11 mouse cellular contexts compared by ENCODE assay signal in genomic region chr11:55791195-55791865, GRCm38 (mm10).
DNase-seq lines count a peak whose midpoint lies in the region; ATAC-seq lines count a peak whose summit lies in the region.
"Had no signal": no experiment of that assay in that cellular context is flagged by ENCODE, and none has a peak within 500 bp of the region (broad histone marks: within the 10 kb centered on the region; RNA-seq: fewer than 3 reads in every experiment).

No protein-coding gene starts in this region.

- H3K4me3 ChIP-seq in hindbrain, embryonic 11.5 days (ENCODE audit: low read depth, low read length) = no peak overlapping the region
- no peak overlapping the region for H3K4me3 ChIP-seq in midbrain, embryonic 15.5 days
- no peak overlapping the region for H3K4me3 ChIP-seq in intestine, embryonic 15.5 days (replicated peaks)
- H3K4me3 ChIP-seq: heart, embryonic 15.5 days; stomach, embryonic 15.5 days had no signal

- H3K9me3 ChIP-seq in hindbrain, embryonic 11.5 days (ENCODE audit: control insufficient read depth, low read length) = no peaks in the 10 kb centered on the region
- H3K9me3 ChIP-seq in midbrain, embryonic 15.5 days = no peaks in the 10 kb centered on the region
- H3K9me3 ChIP-seq in intestine, embryonic 15.5 days = no peaks in the 10 kb centered on the region
- H3K9me3 ChIP-seq: heart, embryonic 15.5 days; stomach, embryonic 15.5 days had no signal

- no peak overlapping the region for H3K9ac ChIP-seq in hindbrain, embryonic 11.5 days (ENCODE audit: low read depth, low read length)
- H3K9ac ChIP-seq in midbrain, embryonic 15.5 days = no peak overlapping the region
- no peak overlapping the region for H3K9ac ChIP-seq in intestine, embryonic 15.5 days
- H3K9ac ChIP-seq: heart, embryonic 15.5 days; stomach, embryonic 15.5 days had no signal

- 0 out of 2 replicates have a peak overlapping the region, but pooled peaks have one; percentile 11 for H3K4me2 ChIP-seq in hindbrain, embryonic 11.5 days (replicated peaks; ENCODE audit: low read depth, low read length)
- peak overlapping the region; percentile 8; the same call in 1 of the 2 replicates for H3K4me2 ChIP-seq in midbrain, embryonic 15.5 days
- no peak overlapping the region for H3K4me2 ChIP-seq in intestine, embryonic 15.5 days (replicated peaks)
- H3K4me2 ChIP-seq: heart, embryonic 15.5 days; stomach, embryonic 15.5 days had no signal

- intact Hi-C loops in gastrocnemius, postnatal 14 days (cut with DNase I; ENCODE audit: low total_unique reads) = no loop called here

- WGBS in hindbrain, embryonic 11.5 days = 15% methylated on average over 8 of the region's 8 CpGs
- WGBS in midbrain, embryonic 15.5 days = 10% methylated on average over 8 of the region's 8 CpGs
- WGBS in intestine, embryonic 15.5 days = 20% methylated on average over 8 of the region's 8 CpGs

- ATAC-seq in frontal cortex, adult (ENCODE audit: low TSS enrichment) = no peak
- peak; percentile 90 for ATAC-seq in hindbrain, embryonic 11.5 days (ENCODE audit: low FRiP score)
- ATAC-seq in midbrain, embryonic 15.5 days (replicated peaks) = peak; percentile 80
- ATAC-seq in intestine, embryonic 15.5 days = no peak
- ATAC-seq: lung, postnatal 0 days had no signal

- no peaks in the 10 kb centered on the region for H3K36me3 ChIP-seq in hindbrain, embryonic 11.5 days (ENCODE audit: control insufficient read depth, insufficient read depth, low read length)
- no peaks in the 10 kb centered on the region for H3K36me3 ChIP-seq in midbrain, embryonic 15.5 days (replicated peaks)
- H3K36me3 ChIP-seq in intestine, embryonic 15.5 days = no peaks in the 10 kb centered on the region
- H3K36me3 ChIP-seq: heart, embryonic 15.5 days; stomach, embryonic 15.5 days had no signal

- H3K4me1 ChIP-seq in hindbrain, embryonic 11.5 days (replicated peaks; ENCODE audit: control insufficient read depth, insufficient read depth, low read length) = peaks cover 8% of the 10 kb centered on the region
- peaks cover 11% of the 10 kb centered on the region for H3K4me1 ChIP-seq in midbrain, embryonic 15.5 days
- no peaks in the 10 kb centered on the region for H3K4me1 ChIP-seq in intestine, embryonic 15.5 days (replicated peaks)
- H3K4me1 ChIP-seq: heart, embryonic 15.5 days; stomach, embryonic 15.5 days had no signal

- H3K27ac ChIP-seq in hindbrain, embryonic 11.5 days (ENCODE audit: low read depth, low read length) = peak overlapping the region; percentile 89
- H3K27ac ChIP-seq in midbrain, embryonic 15.5 days = peak overlapping the region; percentile 43
- no peak overlapping the region for H3K27ac ChIP-seq in intestine, embryonic 15.5 days
- H3K27ac ChIP-seq: heart, embryonic 15.5 days; stomach, embryonic 15.5 days had no signal

- no peaks in the 10 kb centered on the region for H3K27me3 ChIP-seq in hindbrain, embryonic 11.5 days (ENCODE audit: control insufficient read depth, insufficient read depth, low read length)
- H3K27me3 ChIP-seq in midbrain, embryonic 15.5 days (replicated peaks) = no peaks in the 10 kb centered on the region
- no peaks in the 10 kb centered on the region for H3K27me3 ChIP-seq in intestine, embryonic 15.5 days (replicated peaks)
- H3K27me3 ChIP-seq: heart, embryonic 15.5 days; stomach, embryonic 15.5 days had no signal

- peak; percentile 5 to 7 for DNase-seq in frontal cortex, postnatal 14 days (ENCODE audit: low spot score in 2 of 2)
- DNase-seq in embryo, embryonic 10.5 days (ENCODE audit: low spot score) = peak; percentile 81
- peak; percentile 87 for DNase-seq in hindbrain, embryonic 11.5 days (ENCODE audit: low spot score)
- DNase-seq in gastrocnemius, postnatal 14 days = no peak
- DNase-seq in heart, adult 8-10 months (ENCODE audit: low spot score) = no peak

Comparison
In these comparisons a context has a peak if more than half of its experiments do, and no peak if none do; other contexts are left out.
1. DNase-seq: peak in frontal cortex, postnatal 14 days (2 of 2), embryo, embryonic 10.5 days (single experiment) and hindbrain, embryonic 11.5 days (single experiment); none in gastrocnemius, postnatal 14 days (single experiment) and heart, adult 8-10 months (single experiment).
2. ATAC-seq: peak in hindbrain, embryonic 11.5 days (single experiment) and midbrain, embryonic 15.5 days (single experiment); none in frontal cortex, adult (single experiment) and intestine, embryonic 15.5 days (single experiment).